Mouse (Mus musculus) bone marrow macrophage, adult 2 months (primary cell): ENCODE data around the gene Kcnip1.
A peak's percentile ranks its signal among the peaks of the same experiment; 100 is the strongest.

Experiments
- CTCF ChIP-seq: IDR thresholded peaks from 2 replicates; pipeline ENCODE4 v1.5.1; 2012; ENCODE audit warnings: low read depth, mild to moderate bottlenecking, low read length, moderate library complexity
- POLR2A ChIP-seq: IDR thresholded peaks from 2 replicates; pipeline ENCODE4 v1.6.1; 2012; ENCODE audit warnings: mild to moderate bottlenecking, low read depth, low read length, borderline replicate concordance

DNA sequence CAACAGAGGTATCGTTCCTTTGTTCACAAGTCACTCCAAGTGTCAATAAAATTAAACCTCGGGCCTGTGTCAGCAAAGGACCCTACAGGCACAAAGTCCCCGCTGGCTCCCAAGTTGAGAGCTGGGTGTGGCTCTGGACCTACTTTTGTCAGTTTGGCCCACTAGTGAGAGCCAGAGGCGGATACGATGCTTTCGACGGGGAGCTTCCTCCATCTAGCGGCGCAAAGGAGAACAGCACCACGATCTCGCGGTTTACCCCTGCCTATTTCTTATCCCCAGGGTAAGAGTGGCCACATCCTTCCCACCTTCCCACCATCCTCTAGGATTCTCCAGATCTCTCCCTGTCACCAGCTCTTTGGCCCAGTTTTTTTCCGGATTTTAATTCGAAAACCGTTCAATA lies 378.7 kb downstream of the Kcnip1 start:
- TF ChIP-seq CTCF, result peak; percentile 68
- no peak for TF ChIP-seq POLR2A
